Mouse (Mus musculus) CH12F3 (cell line): Measurements from ENCODE around the gene Zbtb20.

Experiments
- in situ Hi-C: fragments of 300-500 bp; cut with MboI; formaldehyde crosslinking; loops from 2 replicates; pipeline ENCODE4 v1.14.3; 2020; ENCODE audit warnings: low sequenced_read_pairs

The Zbtb20 gene

GRCm38 (mm10) chr16:43674400-43674799 lies 798.7 kb downstream of the Zbtb20 start:
- in situ Hi-C loops, result no loop called here

GRCm38 (mm10) chr16:43687968-43688367 lies 812.3 kb downstream of the Zbtb20 start:
- in situ Hi-C loops, result no loop called here

GRCm38 (mm10) chr16:43690211-43690690 lies 814.6 kb downstream of the Zbtb20 start:
- in situ Hi-C loops, result no loop called here

DNA sequence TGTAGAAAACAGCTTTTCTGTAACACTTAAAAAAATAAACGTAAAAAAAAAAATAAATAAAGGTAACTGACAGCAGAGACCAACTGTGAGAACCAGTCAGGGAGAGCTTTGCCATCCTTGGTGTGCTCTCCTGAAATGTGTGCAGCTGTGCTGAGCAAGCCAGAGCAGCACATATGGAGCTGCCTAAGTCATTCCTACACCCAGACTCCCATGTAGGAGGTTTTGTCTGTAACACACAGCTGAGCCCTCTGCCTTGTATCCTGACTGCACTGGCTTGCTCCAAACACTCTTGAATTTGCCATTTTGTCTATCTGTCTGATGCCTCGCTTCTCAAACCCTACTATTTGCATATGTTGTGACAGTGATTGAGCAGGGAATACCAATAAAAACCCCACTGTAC lies 815.2 kb downstream of the Zbtb20 start:
- in situ Hi-C loops, result no loop called here

DNA sequence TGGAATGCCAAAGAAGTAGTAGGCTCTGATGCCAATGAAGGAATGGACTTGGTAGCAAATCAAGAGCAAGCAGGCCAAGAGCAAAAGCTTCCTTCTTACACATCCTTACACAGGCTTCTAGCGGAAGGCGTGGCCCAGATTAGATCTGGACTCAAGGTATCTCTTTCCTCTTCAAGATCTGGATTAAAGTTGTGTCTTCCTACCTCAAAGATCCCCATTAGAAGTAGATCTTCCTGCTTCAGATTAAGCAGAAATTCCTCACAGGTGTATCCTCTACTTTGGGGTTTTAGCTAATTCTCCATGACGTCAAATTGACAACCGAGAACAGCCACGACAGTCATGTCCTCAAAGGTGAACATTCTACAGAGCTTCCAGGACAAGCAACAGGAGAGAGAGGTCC lies 816.1 kb downstream of the Zbtb20 start:
- in situ Hi-C loops, result no loop called here
